Mouse (Mus musculus) granulocyte monocyte progenitor cell, adult 5-6 weeks (primary cell): ENCODE results near the gene Ppp2r5c. TPM values are rescaled to one million over a fixed set of nuclear protein-coding genes. Genes with fewer than 3 reads are reported as not detected.

Experiments
- ATAC-seq: replicated peaks from 2 replicates; pipeline ENCODE4 v1.8.0; 2016; ENCODE audit warnings: mild to moderate bottlenecking, moderate TSS enrichment, inconsistent platforms; ENCODE audit not compliant: poor library complexity, severe bottlenecking
- total RNA-seq, 2 experiments: library from RNA; stranded (forward) in 1 of 2; stranded (reverse) in 1 of 2; fragments of 200-712, 200-1000 nt in 1 of 2; fragments of >200 nt in 1 of 2; fragmentation: Nextera tagmentation in 1 of 2; gene quantifications; 2 replicates each; pipeline ENCODE4 v1.2.3; 2014 to 2017

Ppp2r5c gene
- total RNA-seq, 2 experiments from 2014 or later, result 113 to 215 TPM

GRCm38 (mm10) chr12:110507714-110508297 lies 60.9 kb downstream of the Ppp2r5c start:
- ATAC-seq, result no peak

GRCm38 (mm10) chr12:110508680-110509079 lies 61.8 kb downstream of the Ppp2r5c start:
- ATAC-seq, result no peak

GRCm38 (mm10) chr12:110510171-110510871 lies 63.4 kb downstream of the Ppp2r5c start:
- ATAC-seq, result no peak

- ATAC-seq, result no peak
These were observed 64.3 kb downstream of the Ppp2r5c start for GRCm38 (mm10) chr12:110511201-110511600.

GRCm38 (mm10) chr12:110511856-110512433 lies 65.0 kb downstream of the Ppp2r5c start:
- no peak for ATAC-seq

GRCm38 (mm10) chr12:110512884-110513283 lies 66.0 kb downstream of the Ppp2r5c start:
- no peak for ATAC-seq

GRCm38 (mm10) chr12:110515676-110516075 lies 68.8 kb downstream of the Ppp2r5c start:
- ATAC-seq, result no peak

- no peak for ATAC-seq
These were observed 73.5 kb downstream of the Ppp2r5c start for GRCm38 (mm10) chr12:110520236-110520987.

- no peak for ATAC-seq
These were observed 76.6 kb downstream of the Ppp2r5c start for GRCm38 (mm10) chr12:110523526-110523925.

DNA sequence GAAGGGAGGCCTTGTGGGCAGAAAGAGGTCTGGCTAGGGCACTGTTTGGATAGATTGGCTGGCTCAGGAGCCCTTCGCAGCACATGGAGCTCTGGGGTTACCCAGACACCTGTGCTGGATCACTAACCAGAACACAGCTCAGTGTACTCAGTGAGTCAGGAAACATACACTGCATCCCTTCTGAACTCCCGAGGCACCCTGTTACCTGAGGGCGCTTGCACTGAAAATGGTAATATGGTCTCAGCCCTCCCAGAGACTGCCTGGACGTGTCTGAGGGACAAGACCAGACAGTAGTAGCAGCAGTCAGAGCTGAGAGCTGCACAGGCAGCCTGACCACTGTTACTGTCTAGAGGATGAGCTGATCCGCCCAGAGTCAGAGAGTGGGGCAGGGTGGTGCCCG lies 85.8 kb downstream of the Ppp2r5c start:
- no peak for ATAC-seq

GRCm38 (mm10) chr12:110533151-110533550 lies 86.2 kb downstream of the Ppp2r5c start:
- no peak for ATAC-seq

DNA sequence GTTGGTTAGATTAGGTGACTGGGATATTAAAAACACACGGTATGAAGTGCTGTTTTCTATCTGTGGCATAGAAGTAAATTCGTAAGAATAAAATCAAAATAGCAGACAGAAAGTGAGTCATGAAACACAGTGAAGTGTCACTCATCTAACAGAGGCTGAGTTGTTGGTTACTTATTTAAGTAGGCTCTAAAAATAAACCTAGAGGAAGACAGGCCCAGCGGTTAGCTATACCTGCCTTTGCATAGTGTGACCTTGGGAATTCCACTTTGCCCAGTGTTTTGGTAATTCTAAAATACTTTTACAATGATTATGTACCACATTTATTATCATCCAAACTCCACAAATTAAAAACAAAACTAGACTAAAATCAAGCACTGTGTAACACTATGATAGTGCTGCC lies 86.9 kb downstream of the Ppp2r5c start:
- ATAC-seq, result no peak

GRCm38 (mm10) chr12:110535361-110535760 lies 88.4 kb downstream of the Ppp2r5c start:
- ATAC-seq, result no peak

GRCm38 (mm10) chr12:110537751-110538150 lies 90.8 kb downstream of the Ppp2r5c start:
- no peak for ATAC-seq

DNA sequence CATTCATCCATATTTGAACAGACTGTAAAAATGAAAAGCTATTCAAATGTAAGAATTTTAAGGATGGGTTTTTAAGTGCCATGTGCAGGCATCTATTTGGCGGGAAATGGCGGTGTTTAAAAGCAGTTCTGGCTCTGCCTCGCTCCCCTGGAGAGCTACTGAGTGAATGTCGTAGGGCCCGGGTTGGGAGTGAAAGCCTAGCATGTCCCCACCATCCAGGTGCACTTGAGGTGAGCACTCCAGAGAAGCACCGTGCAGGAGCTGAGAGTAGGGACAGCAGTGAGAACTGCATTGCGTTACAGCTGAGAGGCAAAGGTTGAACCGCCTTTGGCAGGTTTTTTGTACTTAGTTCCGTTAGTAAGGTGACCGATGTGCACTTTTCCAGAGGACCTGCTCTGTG lies 92.4 kb downstream of the Ppp2r5c start:
- no peak for ATAC-seq

GRCm38 (mm10) chr12:110539798-110540197 lies 92.9 kb downstream of the Ppp2r5c start:
- no peak for ATAC-seq

GRCm38 (mm10) chr12:110540273-110540672 lies 93.4 kb downstream of the Ppp2r5c start:
- no peak for ATAC-seq

DNA sequence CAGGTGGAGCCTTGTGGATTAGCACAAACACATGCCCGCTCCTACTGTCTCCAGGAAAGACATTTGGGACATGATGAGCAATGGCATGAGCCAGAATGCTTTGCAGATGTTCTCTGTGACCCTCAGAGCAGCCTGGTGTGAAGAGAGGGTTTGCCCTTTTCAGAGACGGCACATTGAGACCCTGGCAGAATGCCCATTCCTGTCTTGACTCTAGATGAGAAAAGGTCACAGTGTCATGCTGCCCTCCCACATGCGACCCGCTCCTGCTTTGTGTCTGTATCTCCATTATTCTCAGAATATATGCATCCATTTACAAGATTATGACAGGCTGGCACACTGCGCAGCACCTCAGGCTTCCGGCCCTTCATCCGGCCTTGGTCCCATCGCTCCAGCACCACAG lies 94.1 kb downstream of the Ppp2r5c start:
- ATAC-seq, result no peak

DNA sequence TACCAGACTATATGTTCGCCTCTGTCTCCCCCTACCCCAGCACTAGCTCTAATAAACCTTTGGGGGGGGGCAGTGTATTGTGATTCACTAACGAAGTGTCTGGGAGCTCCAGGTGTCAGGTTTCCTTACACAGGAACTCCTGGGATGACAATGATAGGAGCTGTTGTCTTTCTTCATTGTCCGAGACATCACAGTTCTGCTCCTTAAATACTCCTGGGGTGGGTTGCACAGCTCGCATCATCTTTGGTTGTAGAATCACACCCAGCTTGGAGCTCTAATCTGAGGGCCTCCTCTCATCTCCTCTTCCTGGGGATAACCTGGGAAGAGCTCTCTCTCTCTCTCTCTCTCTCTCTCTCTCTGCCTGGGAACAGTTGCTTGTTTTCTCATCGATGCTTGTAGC lies 94.6 kb downstream of the Ppp2r5c start:
- ATAC-seq, result no peak

GRCm38 (mm10) chr12:110545040-110545701 lies 98.3 kb downstream of the Ppp2r5c start:
- no peak for ATAC-seq

GRCm38 (mm10) chr12:110547573-110547972 lies 100.7 kb downstream of the Ppp2r5c start:
- ATAC-seq, result no peak
